Mouse (Mus musculus): ENCODE results near the gene Pkd1.

Gene Pkd1

GRCm38 (mm10) chr17:24644875-24645721 is 95.5 kb downstream of the Pkd1 start:
- DNase-seq (ENCODE audit: low read depth, low spot score): no peak

DNA sequence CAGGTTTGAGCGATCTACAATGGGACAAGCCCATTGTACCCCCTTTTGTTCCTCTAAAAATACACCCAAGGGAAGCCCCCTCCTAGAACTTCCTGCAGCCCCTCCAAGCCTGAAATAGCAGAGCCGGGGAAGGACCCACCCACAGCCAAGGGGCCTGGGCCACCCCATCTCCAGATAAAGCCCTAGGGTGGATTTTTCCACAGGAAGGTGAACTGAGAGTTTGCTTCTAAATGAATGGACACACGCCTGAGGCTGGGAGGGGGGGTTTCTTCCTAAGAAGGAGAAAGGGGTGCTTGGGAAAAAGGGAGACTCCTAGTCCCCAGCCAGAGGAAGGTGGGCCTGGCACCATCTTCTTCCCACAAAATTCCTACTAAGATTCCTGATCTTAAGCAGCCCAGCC is 96.3 kb downstream of the Pkd1 start:
- DNase-seq (ENCODE audit: low read depth, low spot score): no peak
